Mouse (Mus musculus) hematopoietic stem cell, adult 5-6 weeks (primary cell): ENCODE results near the gene Rasgef1a. TPM values are rescaled to one million over a fixed set of nuclear protein-coding genes. Genes with fewer than 3 reads are reported as not detected.

Experiments
- ATAC-seq, 2 experiments: fragments of 125-278 bp in 1 of 2; replicated peaks in 1 of 2; 2 replicates each; pipeline ENCODE4 v1.8.0; 2016 to 2017; ENCODE audit warnings: inconsistent platforms in 2 of 2, mild to moderate bottlenecking in 2 of 2, moderate number of reproducible peaks in 2 of 2, low read depth in 1 of 2, moderate TSS enrichment in 1 of 2; ENCODE audit not compliant: low FRiP score in 2 of 2, poor library complexity in 2 of 2, severe bottlenecking in 2 of 2, insufficient read depth in 1 of 2, low TSS enrichment in 1 of 2
- total RNA-seq: library from RNA; stranded (forward); fragments of 172-1452, 232-1000 nt; gene quantifications from 2 replicates; pipeline ENCODE4 v1.2.3, GENCODE M21; 2017

Gene Rasgef1a
- total RNA-seq, 1 experiment from 2014 or later = not detected

GRCm38 (mm10) chr6:118063266-118063665, 52.0 kb downstream of the Rasgef1a start:
- ATAC-seq = no peak

DNA sequence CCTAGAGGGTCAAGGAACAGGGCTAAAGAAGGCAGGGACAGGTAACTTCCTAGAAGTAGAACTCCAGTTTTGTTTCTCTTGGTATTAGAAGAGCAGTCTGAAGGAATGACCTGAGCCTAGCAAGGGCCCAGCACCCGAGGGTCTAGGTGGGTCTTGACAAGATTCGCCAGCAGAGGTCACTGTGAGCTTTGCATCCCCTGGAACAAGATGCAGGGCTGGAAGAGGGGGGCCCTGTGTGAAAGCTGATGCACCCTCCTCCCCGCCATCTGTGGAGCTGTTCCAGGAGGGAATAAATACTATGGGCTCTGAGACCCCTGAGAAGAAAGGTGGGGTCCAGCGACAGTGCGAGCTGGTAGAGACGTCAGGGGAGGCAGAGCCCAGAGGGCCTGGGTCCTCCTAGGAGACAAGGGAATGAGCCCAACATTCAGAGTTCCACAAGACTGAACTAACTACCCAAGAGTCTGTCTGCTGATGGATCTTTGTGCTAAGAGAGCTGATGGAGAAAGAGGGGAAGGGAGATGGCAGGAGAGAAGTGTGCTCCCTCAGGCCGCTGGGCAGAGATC, 53.8 kb downstream of the Rasgef1a start:
- ATAC-seq = peak; percentile 43 to 54; a peak in 2 of 4 replicates

- peak in 1 of 2 experiments; percentile 43; a peak in 1 of 4 replicates for ATAC-seq
These were observed 54.6 kb downstream of the Rasgef1a start for GRCm38 (mm10) chr6:118065837-118066198.

DNA sequence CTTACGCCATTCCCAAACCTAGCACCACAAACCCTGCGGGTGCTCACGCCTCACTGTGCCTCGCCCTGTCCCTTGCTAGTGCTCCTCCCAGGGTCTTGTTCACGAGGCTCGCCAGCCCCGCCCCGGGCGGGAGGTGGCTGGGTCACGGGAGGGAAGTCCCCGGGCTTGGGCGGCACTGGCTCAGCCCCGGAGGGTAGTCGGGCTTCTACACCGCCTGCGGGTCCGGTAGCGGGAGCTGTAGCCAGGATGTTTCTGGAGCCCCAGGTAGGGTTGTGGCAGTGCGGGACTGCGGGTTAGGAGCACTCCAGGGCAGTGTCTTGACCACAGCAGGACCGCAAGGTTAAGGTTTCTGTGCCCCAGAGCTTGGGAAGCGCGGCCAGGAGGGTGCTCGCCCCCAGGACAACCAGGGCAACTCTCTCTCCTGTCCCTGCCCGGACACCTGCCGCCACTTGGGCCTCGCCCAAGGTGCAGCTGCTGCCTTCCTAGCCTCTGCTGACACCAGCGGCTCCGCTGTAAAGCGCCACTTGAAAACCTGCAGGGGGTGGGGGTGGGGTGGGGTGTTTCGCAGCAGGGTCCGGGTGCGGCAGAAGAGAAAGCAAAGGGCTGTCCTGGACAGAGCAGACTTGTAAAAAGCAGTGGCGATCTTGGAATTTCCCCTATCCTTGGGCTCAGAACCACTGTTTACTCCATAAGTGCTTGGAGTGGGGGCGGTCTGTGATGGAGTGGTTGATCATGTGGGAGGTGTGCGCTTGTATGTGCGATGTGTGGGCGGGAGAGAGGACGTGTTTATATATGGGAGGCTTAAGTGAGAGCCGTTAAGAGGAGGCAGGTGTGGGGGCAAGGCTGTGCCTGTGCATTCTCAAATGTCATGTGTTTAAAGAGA, 55.2 kb downstream of the Rasgef1a start:
- ATAC-seq = peak; percentile 74 to 78

DNA sequence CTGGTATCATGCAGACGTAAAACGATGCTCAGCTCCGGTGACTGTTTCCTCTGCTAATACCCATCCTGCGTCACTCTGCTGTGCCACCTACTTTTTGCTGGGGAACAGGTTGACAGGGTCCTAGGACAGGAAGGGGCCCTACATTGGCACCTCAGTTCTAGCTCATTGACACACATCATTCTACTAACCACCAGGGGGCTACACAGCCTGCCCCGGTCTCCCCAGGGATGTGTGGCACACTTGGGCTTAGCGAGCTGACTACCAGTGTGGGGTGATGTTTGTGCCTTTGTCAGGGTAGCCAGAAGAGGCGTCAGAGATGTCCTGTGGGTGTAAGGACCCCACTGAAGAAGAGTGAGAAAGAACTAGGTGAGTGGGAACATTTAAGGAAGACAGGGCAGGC, 56.5 kb downstream of the Rasgef1a start:
- no peak for ATAC-seq

DNA sequence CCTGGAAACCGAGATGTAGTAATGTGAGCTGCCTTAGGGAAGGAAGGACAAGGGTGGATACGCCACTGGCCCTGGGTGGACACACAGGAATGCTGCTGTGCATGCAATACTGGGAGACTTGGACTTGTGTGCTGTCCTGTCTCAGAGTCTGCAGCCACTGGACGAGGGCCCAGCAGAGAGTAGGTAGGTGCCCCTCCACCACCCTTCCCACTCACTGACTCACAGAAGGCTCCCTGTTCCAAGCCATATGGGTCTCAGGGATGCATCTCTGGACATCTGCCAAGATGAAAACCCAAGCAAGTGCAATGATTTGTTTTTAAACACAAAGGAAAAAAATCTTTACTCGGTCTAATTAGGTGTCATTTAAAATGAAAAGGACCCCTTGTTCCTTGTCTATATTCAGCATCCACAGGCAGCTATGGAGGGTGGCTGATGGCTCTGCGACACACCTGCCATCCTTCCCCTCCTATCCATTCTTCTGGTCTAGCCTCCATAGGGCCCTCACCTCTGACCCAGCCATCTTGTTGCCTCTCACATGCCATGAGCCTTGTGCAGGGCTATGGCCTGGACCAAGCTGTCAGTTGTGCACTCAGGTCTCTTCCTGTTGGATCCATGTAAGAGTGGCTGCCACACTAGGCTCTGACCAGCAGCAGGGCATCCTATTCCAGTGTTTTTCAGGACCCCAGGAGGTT, 59.2 kb downstream of the Rasgef1a start:
- no peak for ATAC-seq

- ATAC-seq = no peak
These were observed 59.7 kb downstream of the Rasgef1a start for GRCm38 (mm10) chr6:118071013-118071350.

DNA sequence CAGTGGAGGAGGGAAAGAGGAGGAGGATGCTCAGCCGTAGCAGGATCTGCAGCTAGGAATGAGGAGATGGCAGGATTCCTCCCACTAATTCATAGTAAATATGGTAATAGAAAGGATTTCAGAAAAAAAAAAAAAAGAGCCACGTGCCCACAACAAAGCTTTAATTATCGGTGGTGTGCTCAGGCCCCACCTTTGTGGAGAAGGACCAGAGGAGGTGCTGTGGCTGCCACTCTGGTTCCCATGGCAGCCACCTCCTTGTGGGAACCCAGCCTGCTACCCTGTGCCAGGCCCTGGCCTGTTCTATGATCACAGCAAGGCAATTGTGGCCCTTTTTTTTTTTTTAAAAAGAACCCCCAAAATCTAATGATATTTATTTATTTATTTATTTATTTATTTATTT, 60.2 kb downstream of the Rasgef1a start:
- ATAC-seq = no peak

- ATAC-seq = no peak
These were observed 60.9 kb downstream of the Rasgef1a start for GRCm38 (mm10) chr6:118072176-118072575.

DNA sequence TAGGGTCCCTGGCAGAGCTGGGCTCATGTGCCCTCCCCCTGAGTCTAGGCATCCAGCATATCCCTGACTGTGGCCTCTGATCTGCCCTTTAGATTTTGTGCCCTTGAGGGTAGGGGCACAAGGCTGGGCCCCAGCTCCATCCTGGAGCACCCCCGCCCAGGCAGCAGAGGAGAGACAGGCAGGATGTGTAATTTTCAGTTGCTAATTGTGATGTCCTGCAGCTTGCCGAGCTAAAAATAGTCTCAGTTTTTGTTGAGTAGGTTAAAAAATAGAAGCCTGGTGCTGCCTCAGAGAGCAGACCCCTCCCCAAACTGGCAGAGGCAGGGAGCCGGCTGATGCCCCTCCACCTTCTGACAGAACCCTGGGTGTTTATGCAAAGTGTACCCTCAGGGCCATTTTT, 62.9 kb downstream of the Rasgef1a start:
- ATAC-seq = no peak

DNA sequence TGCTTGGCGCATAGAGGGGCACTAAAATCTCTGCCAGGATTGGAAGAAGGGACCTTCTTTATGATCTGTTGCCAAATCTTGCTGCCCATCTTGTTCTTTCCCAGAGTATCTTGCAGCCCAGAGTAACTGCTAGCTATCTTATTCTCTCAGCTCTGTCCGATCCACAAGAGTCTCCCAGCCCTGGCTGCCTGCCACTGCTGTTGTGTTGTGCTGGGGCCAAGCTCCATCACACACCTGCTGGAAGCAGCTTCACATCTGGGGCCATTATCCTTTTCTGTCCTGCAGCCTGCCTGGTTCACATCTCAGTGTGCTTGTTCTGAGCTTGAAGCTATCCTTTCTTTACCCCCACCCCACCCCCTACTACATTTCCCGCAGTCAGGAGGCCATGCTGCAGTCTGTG, 65.0 kb downstream of the Rasgef1a start:
- ATAC-seq = no peak

DNA sequence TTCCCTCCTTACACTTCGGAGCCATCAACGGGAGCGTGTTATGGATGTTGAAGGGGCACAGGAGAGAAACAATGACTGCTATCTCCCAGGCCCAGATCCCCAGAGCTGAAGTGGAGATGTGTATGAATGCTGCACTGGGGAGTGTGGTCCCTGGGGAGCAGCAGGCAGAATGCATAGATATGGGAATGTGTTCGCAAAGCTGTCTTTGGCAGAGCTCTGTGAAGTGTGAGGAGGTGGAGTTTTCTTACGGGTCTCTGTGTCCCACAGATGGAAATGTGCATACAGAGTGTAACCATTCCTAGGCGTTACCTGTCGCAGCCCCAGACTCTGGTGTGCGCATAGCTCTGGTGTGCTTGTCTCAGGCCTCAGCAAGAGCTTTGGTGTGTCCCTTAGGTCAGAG, 65.5 kb downstream of the Rasgef1a start:
- ATAC-seq = no peak

- 0 out of 4 replicates have a peak, but pooled peaks of 1 of the 2 experiments have one; percentile 35 for ATAC-seq
These were observed 66.2 kb downstream of the Rasgef1a start for GRCm38 (mm10) chr6:118077421-118077820.

DNA sequence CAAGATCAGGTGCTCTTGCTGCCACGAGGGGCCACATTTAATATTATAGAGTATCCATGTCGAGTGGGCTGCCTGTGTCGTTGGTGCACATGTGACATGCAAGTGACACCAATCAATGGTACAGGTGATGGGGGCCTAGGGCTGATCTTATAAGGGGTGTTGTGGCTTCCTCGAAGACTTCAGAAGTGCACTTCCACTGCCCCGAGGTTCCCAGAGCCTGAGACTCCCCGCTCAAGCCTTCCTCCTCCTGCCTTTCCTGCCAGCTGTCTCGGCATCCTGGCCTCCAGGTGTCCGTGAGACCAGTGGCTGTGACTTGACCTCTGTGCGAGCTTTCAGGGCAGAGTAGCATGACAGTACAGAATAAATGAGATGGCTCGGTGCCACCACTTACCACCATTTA, 67.5 kb downstream of the Rasgef1a start:
- no peak for ATAC-seq

DNA sequence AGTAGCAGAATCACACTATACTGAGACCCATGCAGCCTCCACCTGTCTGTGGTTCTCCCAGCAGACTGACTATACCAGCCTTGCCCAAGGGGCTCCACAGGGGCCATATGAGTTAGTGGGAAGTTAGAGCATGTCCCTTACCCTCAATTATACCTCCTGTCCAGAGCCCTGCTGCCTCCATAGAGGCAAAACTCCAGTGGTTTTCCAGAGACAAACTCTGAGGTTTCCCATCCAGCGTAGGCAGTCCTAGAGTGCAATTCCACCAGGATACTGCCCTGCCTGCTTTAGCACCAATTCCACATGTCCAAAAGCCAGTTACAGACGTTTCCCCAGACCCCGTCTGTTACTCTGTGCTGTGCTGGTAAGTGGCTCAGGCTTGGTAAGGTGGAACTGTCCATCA, 68.1 kb downstream of the Rasgef1a start:
- no peak for ATAC-seq

DNA sequence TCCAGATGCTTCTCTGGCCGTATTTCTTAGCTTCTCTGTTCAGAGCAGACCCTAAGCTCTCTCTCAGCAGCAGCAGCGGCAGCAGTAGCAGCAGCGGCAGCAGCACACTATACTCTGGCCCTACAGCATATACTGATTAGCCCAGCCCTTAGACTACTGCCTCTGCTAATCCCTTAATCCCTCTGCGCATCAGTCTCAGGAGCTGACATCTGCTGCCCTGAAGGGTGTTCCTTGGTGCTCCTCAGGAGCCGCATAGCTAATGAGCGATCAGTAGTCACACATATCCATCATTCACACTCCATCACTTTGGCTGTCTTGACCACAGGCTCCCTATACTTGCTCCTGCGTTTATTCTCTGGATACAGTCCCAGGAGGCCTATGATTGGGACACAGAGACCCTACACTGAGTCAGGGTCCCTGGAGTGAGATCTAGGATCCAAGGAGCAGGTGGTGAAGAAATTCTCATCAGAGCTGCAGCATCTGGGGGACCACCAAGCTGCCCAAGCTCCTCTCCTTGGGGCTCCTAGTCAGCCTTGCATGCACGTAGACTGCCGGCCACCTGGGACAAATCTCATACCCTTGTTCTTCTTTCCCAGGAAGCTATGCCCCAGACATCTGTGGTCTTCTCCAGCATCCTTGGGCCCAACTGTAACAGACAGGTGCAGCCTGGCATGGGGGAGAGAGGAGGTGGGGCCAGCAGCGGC, 68.7 kb downstream of the Rasgef1a start:
- no peak for ATAC-seq

- no peak for ATAC-seq
These were observed 69.5 kb downstream of the Rasgef1a start for GRCm38 (mm10) chr6:118080711-118081110.

- ATAC-seq = no peak
These were observed 71.1 kb downstream of the Rasgef1a start for GRCm38 (mm10) chr6:118082384-118082783.
